Mouse (Mus musculus) left cerebral cortex, adult 18-20 months (tissue): ENCODE measurements around the gene Rps6ka5. TPM values are rescaled to one million over a fixed set of nuclear protein-coding genes. Genes with fewer than 3 reads are reported as not detected.

Experiments used
- DNase-seq, 2 experiments: peaks; one replicate each; pipeline ENCODE4 v3.0.0; 2021 to 2022; ENCODE audit warnings: low spot score in 2 of 2, mixed read lengths in 1 of 2
- total RNA-seq, 2 experiments: library from RNA; stranded (reverse); gene quantifications; 2 replicates each; pipeline ENCODE4 v1.2.3; 2021

Gene Rps6ka5
- total RNA-seq, 2 experiments from 2014 or later = 22.8 to 27.7 TPM

DNA sequence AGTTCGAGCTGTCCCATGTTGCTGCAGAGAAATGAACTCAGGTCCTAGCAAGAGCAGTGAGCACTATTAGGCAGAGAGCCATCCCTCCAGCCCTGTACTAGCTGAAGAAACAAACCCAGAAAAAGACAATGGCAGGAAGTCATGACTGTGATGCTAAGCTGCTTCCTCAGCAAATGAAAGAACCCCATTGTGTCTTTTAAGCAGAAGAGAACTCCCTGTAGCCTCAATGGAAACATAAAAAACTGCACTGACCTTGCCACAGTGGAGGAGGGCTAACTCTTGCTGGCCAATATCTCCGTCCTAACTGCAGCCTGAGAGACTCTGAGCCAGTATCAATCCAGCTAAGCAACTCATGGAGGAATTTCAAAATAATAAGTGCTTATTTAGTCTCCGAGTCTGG, 192.8 kb downstream of the Rps6ka5 start:
- DNase-seq = no peak

DNA sequence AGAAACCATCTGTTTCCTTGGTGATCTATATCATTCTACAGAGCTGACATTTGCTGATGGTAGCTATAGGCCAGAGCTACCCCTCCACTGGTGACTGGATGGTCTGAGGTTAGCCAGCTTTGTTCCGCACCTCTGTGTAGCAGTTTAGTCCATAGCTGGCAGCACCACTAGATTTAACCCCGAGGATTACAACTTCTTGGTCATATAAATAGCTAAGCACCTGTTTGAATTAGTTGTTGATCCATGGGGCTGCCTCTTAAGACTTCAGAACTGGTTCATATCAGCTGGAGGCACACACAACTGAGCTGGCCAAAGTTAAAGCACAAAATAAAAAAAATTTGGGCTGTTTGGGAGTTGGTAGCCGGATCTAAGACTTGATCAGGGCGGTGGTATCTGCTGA, 193.6 kb downstream of the Rps6ka5 start:
- DNase-seq = no peak

DNA sequence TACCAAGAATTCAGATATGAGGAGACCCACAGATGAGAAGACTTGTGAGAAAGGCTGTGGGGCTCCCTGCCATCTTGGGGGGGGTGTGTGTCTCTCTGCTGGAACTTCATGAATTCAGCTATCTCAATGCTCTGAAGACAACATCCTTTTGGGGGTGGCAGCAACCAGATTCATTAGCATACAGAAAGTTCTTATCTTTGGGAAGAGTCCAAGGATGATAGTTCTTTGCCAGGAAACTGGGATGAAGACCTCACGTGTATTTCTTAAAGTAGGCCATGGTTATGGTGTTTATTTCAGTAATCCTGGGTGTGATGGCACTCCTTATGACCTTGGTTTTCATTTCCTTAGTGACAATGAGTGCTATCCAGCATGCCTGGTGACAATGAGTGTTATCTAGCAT, 195.0 kb downstream of the Rps6ka5 start:
- DNase-seq = no peak

DNA sequence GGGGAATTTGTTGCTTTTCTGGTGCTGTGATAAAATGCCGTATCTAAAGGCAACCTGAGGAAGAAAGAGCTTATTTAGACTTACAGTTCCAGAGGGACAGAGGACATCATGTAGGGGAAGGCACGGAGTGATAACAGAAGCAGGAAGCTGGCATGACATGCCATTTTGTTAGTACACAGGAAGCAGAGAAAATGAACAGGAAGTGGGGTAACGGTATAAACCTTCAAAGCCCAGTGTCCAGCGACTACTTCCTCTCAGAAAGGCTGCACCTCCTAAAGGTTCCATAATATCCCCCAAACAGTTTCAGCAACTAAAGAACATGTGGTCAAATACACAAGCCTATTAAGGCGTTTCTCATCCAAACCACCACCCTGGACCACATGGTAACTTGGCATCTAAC, 195.9 kb downstream of the Rps6ka5 start:
- DNase-seq = no peak

DNA sequence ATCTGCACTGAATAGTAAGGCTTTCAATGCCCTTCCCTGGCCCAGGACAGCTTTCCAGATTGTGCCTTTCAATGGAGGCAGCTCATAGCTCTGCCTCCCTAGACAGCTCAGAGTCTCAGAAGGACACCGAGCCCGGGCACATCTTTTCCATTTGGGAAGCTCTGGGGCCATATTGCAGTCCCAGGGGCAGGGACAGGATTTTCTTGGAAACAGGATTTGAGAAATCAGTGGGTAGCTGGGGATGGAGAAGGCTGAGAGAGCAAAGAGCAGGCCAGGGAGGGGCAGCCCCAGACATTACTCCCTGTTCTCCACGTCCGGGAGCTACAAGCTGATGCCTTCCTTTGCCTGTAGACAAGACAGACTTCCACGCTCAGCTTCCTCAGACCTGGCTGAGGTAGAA, 197.1 kb downstream of the Rps6ka5 start:
- no peak for DNase-seq

DNA sequence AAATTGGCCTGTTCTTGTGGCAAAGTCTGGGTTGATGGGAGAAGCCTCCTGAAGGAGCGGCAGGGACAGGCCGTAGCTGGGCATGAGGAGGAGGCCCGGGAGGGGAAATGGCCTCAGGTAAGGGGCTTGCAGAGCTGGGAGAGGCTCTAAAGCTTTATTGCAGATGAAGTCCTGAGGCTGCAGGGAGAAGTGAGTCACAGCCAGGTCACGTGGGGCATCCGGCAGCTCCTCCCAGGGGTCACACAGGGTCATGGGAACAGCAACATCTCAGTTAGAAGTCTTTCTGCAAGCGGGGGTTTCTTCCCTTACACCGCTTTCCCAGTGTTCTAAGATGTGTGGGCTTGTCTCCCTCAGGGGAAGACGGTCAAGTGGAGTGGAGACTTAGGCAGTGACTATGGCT, 197.6 kb downstream of the Rps6ka5 start:
- no peak for DNase-seq

DNA sequence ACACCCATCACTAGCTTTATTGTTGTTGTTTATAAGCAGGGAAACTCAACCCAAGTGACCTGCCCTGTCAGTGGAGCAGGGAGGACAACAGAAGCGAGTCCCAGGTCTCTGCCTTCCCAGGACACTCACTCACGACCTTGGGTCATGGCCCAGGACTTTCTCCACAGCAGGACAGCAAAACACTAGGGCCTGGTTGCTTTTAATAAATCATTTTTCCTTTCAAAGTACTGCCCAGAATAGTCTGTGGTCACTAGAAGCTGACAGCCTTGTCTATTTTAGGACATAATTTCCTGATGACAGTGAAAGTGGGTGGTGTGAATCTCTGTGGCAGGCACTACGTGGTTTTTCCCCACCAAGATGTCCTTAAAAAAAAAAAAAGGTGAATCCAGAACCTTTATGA, 198.5 kb downstream of the Rps6ka5 start:
- DNase-seq = no peak

DNA sequence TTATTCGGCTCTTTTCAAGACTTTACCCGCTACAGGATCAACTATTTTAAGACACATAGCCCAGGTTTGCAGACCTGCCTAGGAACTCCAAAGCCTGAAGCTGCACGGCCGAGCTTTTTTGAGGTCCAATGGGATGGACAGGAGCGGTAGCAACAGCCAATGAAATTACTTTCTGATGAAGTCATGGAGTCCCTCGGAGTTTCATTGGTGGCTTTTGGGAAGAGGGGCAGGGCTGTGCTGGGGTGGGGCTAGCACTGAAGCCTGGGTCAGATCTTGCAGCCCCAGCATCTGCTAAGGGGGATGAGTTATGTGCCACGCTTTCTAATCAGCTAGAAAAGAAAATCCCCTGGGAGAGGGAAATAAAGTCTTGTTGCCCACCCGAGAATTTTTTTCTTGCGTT, 199.0 kb downstream of the Rps6ka5 start:
- peak; percentile 71 to 84 for DNase-seq

DNA sequence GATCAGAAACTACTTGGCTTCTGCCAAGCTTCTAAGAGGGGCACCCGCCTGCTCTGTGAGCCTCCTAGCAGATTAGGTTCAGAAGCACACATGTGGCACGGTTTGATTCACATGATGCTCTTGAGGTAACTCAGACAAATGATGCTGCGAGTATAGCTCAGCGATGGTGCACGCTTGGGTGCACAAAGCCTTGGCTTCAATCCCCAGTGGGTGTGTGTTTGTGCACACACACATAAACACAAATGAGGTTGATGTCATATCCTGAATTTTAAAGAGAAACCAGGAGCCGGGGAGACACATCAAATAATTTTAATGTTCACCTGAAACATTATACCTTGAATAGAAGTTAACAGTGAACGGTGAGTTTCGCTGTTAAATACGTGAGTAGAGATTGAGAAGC, 199.5 kb downstream of the Rps6ka5 start:
- no peak for DNase-seq

DNA sequence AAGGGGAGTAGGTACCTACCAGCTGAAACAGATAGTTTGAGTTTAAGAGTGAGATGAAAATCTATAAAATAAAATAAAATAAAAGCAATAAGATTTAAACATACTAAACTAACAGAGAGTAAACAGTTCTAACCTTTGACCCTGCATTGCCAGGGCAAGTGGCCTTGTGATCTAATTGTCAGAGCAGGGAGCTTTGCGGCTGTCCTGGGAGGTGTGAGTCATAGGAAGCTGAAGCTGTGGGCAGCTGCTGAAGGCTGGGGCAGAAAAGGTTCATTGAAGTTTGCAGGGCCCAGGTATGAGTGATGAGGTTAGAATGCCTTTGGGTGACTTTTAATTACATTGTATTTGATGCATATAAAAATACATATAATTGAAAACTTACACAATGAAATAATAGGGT, 200.8 kb downstream of the Rps6ka5 start:
- no peak for DNase-seq

DNA sequence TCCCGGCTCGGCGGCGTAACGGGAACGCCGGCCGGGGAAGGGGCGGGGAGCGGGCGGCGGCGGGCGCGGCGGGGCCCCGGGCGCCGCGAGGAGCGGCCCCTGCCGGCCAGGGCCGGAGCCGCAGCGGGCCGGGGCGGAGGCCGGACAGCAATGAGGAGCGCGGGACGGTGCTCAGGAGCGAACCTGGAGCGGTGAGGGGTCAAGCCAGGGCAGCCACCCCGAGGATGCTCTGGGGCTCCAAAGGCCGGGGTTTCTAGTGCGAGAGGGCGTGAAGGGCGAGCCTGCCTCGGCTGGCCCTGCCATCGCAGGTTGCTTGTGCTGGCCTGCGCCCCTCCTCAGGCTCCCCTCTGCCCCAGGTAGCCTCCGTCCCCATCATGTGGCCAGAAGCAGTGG, 206.0 kb downstream of the Rps6ka5 start, which contains the start of gene Ttc7b:
Gene Ttc7b (minus strand): TSS at position 33 of the 393 bp plus-strand sequence.
- DNase-seq = peak; percentile 44 to 65

DNA sequence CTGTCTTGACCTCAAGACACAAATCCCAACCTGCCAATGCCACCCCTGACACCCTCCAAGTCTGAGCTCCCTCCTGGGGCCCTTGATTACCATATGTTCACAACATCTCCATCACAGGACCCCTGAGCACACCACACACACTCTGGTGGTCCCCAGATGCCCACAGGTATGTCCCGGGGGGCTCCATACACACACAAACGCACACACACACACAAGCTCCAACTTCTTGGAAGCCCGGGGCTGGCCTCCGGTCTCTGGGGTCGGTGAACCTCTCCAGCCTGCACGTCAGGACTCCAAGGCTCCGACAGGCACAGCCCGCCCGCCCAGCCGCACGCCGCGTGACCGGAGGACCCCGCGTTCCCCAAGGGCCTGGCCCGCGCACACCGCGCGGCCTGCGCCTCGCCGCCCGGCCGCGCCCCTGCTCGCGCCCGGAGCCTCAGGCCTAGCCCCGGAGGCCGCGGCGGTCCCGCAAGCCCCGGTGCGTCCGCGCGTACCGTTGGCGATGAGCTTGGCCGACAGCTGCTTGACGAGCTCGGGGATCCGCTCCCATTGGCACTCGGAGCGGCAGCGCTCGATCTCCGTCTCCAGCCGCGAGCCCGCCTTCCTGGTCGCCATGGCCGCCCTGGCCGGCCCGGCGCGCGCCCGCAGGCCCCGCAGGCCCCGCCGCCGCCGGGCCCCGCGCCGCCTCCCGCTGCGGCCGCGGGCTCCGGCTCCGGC, 206.5 kb downstream of the Rps6ka5 start:
- peak; percentile 37 to 45 for DNase-seq

DNA sequence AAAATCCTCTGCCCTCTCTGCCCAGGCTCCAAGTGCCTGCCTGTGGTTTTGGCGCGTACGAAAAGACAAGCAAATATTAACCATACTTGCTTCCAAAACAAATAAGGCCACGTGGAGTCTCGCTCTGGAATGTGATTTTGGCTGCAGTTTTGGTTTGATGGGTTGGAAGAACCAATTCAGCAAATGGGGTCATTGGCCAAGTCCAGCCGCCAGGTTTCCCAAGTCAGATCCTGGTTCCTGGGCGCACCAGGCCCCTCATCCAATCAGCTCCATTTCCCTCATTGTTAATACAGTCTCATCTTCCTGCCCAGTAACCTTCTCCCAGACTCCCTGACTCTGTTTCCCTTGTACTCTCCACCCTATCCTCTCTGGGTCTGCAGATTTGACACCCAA, 207.1 kb downstream of the Rps6ka5 start:
- no peak for DNase-seq

DNA sequence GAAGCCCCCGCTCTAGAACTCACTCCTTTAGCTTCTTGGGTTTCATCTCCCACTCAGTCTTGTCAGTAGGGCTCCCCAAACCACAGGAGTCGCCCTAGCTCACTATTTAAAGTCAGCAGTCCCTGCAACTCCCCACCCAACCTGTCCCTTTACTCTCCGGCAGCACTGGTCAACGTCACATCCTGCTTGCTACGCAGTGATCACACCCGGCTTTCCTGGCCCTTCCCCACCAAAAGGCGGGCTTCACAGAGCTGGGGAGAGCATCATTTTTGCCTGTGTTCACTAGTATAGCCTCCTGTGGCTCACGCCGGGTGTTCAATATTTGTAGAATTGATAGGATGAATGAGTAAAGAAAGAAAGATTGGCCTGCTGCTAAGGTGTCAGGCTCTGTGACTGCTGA, 209.4 kb downstream of the Rps6ka5 start:
- no peak for DNase-seq

DNA sequence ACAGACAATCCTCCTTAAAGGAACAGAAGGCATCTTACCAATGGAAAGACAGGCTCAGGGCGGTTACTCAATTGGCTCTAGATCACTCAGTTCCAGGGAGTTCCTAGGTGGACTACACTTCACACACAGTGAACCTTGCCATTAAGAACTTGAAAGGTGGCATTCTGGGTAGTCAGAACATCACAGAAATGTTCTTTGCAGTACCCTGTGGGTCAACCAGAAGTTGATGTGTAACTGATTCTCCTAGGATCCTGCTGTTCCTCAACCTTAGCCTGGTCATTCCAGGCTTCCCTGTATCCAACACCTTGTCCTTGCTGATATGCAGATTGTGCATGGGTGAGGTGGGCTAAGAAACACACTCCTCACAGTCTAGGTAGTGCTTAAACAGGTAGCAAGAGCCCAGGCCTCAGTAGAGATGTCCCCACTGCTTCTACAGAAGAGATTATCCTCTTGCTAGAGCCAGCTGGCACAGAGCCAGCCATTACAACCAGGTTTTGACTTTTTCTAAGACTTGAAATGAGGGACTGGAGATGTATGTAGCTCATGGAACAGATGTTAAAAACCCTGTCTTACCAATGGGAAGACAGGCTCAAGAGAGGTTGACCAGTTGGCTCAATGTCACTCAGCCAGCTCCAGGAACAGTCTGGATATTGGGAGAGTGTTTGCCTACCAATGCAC, 210.5 kb downstream of the Rps6ka5 start:
- no peak for DNase-seq

DNA sequence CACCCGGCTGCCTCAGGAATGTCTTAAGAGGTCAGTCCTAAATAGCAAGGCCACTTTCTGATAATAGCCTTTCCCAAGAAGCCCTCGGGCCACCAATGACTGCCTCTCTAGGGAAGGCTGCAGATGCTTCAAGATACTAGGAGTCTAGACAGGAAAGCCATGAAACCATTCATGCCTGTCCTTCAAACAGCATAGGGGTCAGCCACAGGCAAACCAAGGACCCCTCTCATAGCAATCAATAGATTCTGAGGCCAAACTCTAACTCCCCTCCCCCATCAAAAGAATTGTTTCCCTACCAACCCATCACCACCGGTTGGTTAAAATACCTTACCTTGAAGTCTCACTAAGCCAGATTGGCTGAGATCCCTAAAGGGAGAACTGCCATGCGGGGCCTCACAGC, 211.3 kb downstream of the Rps6ka5 start:
- DNase-seq = no peak

DNA sequence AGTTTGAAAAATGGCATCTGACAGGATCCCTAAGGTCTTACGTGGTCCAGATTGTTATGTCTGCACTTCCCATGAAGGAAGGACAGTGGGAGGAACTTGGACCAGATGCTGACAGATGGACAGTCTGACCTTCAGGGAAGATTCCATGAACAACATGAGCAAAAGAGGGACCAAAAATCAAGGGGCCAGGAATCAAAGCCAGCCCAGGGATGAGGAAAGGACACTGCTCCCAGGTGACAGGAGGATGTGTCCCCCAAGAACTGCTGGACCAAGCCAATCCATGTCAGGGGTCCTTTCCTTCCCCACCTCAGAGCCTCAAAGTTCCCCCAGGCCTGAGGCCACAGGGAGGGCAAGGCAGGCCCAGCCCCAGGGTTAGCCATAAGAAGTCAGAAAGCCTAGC, 212.2 kb downstream of the Rps6ka5 start:
- no peak for DNase-seq

DNA sequence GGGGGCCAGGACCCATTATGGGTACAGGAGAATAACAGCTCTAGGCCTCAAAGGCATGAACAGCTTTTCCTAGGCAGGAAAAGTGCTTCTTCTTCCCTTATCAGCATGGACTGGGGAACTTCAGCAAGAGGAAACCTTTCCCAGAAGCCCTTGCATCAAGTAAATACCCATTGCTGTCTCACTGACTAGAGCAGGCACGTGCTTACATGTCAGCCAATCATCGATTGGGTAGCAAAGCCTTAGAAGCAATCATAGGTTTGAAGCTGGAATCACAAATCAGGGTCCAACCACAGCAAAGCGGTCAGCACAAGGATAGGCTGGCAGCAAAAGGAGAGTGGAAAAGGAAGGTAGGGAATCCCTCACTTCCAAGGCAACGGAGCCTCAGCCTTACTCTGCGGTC, 213.7 kb downstream of the Rps6ka5 start:
- DNase-seq = no peak

DNA sequence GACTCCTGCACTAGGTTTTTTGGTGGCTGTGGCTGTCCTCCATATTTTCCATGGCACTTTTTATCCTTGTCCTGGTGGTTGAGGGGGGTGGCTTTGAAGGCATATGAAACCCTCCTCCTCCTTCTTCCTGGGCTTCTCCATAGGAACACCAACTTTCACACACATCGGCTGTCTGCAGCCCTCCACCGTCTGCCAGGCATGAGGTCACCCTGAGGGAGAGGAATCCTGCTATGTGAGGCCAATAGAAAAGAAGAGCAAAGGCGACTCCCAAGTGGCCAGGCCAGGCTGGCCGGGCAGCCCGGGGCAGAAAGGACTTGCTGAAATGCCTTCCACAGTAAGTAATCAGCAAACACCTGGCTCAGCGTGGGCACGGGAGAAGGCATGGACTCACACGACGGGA, 214.1 kb downstream of the Rps6ka5 start:
- DNase-seq = no peak

DNA sequence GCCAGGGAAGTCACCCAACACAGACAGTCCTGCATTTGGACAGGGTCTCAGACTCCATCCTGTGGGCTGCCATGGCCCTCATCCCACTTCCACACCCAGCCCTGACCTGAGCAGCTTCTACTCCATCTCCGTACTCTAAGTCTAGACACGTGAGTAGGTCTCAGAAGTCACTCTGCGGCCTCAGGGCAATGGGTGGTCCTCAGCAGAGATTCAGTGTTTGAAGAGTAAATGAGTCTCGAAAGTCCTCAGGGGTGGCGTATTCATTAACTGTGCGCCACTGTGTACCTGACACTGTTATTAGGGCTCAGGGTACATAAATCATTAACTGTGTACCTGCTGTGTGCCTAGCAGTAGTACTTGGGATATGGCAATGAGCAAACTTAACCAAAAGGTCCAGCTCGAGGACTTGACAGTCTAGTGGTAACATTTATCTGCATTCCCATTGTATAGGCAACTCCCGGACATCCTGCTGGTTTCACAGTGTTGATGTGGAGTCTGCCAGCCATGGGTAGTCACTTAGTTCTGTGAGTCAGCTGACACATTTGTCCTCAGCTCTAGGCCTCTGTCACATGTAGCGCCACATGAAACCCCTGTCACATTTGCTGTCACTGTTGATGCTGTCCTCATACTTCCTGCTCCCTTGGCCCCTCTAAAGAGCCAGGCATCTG, 217.0 kb downstream of the Rps6ka5 start:
- no peak for DNase-seq

DNA sequence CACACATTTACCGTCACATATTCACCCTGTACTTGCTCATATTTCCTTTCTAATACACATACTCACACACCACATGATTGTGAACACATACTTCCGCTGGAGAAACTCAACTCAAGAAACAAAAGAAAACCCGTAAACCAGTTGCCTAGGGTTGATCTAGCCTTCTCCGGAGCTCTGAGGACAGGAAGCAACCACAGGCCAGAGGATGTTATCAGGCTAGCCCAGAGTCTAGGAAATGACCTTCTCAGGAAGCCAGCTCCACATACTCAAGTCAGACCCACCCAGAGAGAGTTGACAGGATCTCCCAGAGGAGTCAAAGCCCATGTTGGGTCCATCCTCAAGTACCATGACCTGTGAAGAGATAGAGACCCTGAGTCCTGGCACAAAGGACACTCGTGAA, 218.1 kb downstream of the Rps6ka5 start:
- no peak for DNase-seq

DNA sequence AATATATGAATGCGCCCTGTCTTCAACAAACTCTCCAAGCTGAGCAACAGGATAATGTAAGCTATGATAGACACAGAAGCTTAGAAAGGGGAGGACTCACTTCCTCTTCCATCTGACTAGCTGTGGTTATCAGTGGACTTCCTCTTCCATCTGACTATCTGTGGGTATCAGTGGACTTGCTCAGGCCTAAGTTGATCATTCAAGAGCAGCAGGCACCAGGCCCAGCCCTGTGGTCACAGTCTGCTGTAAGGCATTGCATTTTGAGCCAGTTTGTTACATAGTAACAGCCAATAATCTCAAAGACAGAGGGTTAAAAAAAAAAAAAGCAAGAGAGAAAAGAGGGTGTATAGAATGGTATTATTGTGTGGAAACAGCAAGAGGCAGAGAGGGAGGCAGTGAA, 221.3 kb downstream of the Rps6ka5 start:
- DNase-seq = no peak

DNA sequence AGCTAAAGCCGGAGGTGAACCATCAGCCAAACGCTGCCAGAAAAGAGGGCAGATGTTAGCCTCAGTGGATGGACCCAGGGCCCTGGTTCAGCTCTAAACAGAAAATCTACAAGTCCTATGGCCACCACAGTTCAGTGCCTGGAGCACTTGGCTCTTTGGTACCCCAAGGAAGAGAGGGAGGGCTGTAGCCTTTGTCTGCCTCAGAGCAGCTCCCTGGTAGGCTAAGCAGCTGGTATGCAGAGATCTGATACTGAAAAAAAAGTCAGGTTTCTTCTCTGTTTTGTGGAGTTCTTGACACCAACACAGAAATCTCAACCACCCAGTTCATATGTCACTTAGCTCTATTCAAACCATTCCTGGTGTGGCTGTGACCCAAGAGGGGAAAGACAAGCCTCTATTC, 222.2 kb downstream of the Rps6ka5 start:
- no peak for DNase-seq
